Mouse (Mus musculus) myocyte (in vitro differentiated cells): ENCODE measurements around the gene Scn1b.

Source experiments
- MAX ChIP-seq: IDR thresholded peaks from one replicate; pipeline ENCODE4 v1.6.1; 2011; ENCODE audit warnings: low read depth, mild to moderate bottlenecking, control low read depth
- POLR2A ChIP-seq: IDR thresholded peaks from one replicate; pipeline ENCODE4 v1.6.1; 2011; ENCODE audit warnings: low read depth, mild to moderate bottlenecking, control low read depth, moderate library complexity; ENCODE audit not compliant: insufficient read length
- REST ChIP-seq: IDR thresholded peaks from one replicate; pipeline ENCODE4 v1.6.1; 2011; ENCODE audit warnings: mild to moderate bottlenecking, control low read depth, moderate library complexity; ENCODE audit not compliant: insufficient read depth, insufficient read length
- TCF3 ChIP-seq: IDR thresholded peaks from one replicate; pipeline ENCODE4 v1.6.1; 2011; ENCODE audit warnings: low read depth, control low read depth; ENCODE audit not compliant: insufficient read length
- USF1 ChIP-seq: IDR thresholded peaks from one replicate; pipeline ENCODE4 v1.6.1; 2011; ENCODE audit warnings: low read depth, mild to moderate bottlenecking, control low read depth, moderate library complexity

DNA sequence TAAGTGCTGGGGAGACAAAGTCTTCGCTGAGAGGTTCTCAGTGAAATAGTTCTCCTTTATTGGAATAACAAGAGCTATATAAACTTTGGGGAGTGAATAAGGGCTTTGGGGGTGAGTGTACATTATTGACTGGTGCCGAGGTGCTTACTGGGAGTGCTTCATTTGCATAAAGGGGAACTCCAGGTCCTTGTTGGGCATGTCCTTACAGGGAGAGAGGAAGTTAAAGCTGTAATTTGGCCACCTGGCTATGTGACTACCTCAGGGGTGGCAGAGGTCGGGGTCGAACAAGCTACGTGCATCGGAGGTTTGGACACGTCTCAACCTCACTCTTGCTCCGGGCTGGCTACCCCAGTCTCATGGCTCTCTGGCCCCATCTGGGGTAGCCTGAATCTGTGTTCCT, 47.7 kb upstream of the Scn1b start:
- no peak for TF ChIP-seq POLR2A
- no peak for TF ChIP-seq USF1
- no peak for TF ChIP-seq REST
- TF ChIP-seq MAX = no peak
- no peak for TF ChIP-seq TCF3
